Mouse (Mus musculus): ENCODE measurements around the gene Atp6v0a2. TPM values are rescaled to one million over a fixed set of nuclear protein-coding genes. Genes with fewer than 3 reads are reported as not detected.
"Not testable (repeated sequence)": the region's sequence is repeated elsewhere in the genome, so short reads cannot be mapped to it uniquely, and the experiment has no call there.

Atp6v0a2 gene
- polyA plus RNA-seq (2014; fragmentation: Nextera tagmentation; extraction: Ambion mirVana), result 40.3 and 42.5 TPM in 2 replicates

GRCm38 (mm10) chr5:124628448-124629363, at the start of gene Atp6v0a2:
Atp6v0a2 (plus strand) TSS chr5:124628576.
- peak; percentile 99 for DNase-seq (ENCODE audit: low spot score, missing footprints)
- Histone ChIP-seq H3K27ac (ENCODE audit: low read depth, low read length) (peak within 1 kb of the TSS; percentile 55; the same call in 1 of the 2 replicates), H3K4me1 (ENCODE audit: control insufficient read depth, insufficient read depth, low read length) (peaks cover 14% of the 10 kb centered on the region), H3K9me3 (ENCODE audit: control insufficient read depth, low read length) (no peaks in the 10 kb centered on the region), H3K4me2 (peak within 1 kb of the TSS; percentile 95), H3K9ac (ENCODE audit: low read length) (peak within 1 kb of the TSS; percentile 91), H3K36me3 (ENCODE audit: control insufficient read depth, insufficient read depth, low read length) (peaks cover 3% of the 10 kb centered on the region), H3K4me3 (ENCODE audit: low read depth, low read length) (peak within 1 kb of the TSS; percentile 99), H3K27me3 (ENCODE audit: control insufficient read depth, insufficient read depth, low read length) (no peaks in the 10 kb centered on the region)
- peak; percentile 96 for ATAC-seq (ENCODE audit: low FRiP score)
- WGBS, result under 1% methylated on average over 52 of the region's 58 CpGs

GRCm38 (mm10) chr5:124578633-124579317, 49.6 kb upstream of the Atp6v0a2 start, which contains the start of the genes Eif2b1 and Gtf2h3:
Eif2b1 (minus strand) TSS chr5:124579131.
Gtf2h3 (plus strand) TSS chr5:124579140.
- Histone ChIP-seq H3K27me3 (ENCODE audit: control insufficient read depth, insufficient read depth, low read length) (no peaks in the 10 kb centered on the region), H3K9me3 (ENCODE audit: control insufficient read depth, low read length) (no peaks in the 10 kb centered on the region), H3K4me2 (peak within 1 kb of the TSS; percentile 87), H3K36me3 (ENCODE audit: control insufficient read depth, insufficient read depth, low read length) (peaks cover 4% of the 10 kb centered on the region; the same call in 1 of the 2 replicates), H3K4me3 (ENCODE audit: low read depth, low read length) (peak within 1 kb of the TSS; percentile 48), H3K27ac (ENCODE audit: low read depth, low read length) (no peak within 1 kb of the TSS), H3K4me1 (ENCODE audit: control insufficient read depth, insufficient read depth, low read length) (peaks cover 15% of the 10 kb centered on the region), H3K9ac (ENCODE audit: low read length) (peak within 1 kb of the TSS; percentile 65)
- 1% methylated on average over 51 of the region's 51 CpGs for WGBS
- ATAC-seq (ENCODE audit: low FRiP score) (peak; percentile 94), DNase-seq (ENCODE audit: low spot score, missing footprints) (peak; percentile 100)

DNA sequence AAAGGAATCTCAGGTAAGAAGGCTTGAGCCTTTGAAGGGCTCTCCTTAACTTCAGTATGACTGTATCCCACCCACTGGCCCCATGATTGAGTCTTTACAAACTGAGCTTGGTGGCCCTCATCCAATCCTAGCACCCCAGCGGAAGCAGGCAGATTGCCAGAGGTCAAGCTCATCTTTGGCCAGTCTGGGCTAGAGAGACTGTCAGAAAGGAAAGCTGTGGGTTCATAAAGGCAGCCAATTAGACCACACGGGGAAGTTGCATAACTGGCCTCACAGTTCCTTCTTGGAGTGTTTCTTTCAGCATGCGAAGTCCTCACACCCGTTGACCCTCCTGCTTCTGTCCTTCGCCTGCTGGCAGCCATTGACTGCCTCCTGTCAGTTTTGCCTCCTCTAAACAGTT, 45.9 kb upstream of the Atp6v0a2 start:
- Histone ChIP-seq H3K4me3 (ENCODE audit: low read depth, low read length) (no peak overlapping the region), H3K36me3 (ENCODE audit: control insufficient read depth, insufficient read depth, low read length) (peaks cover 16% of the 10 kb centered on the region), H3K4me1 (ENCODE audit: control insufficient read depth, insufficient read depth, low read length) (peaks cover 15% of the 10 kb centered on the region), H3K9ac (ENCODE audit: low read length) (no peak overlapping the region), H3K27me3 (ENCODE audit: control insufficient read depth, insufficient read depth, low read length) (no peaks in the 10 kb centered on the region), H3K9me3 (ENCODE audit: control insufficient read depth, low read length) (no peaks in the 10 kb centered on the region), H3K4me2 (no peak overlapping the region), H3K27ac (ENCODE audit: low read depth, low read length) (no peak overlapping the region)
- ATAC-seq (ENCODE audit: low FRiP score) (no peak), DNase-seq (ENCODE audit: low spot score, missing footprints) (no peak)
- WGBS, result 91% methylated on average over 5 of the region's 5 CpGs

GRCm38 (mm10) chr5:124592768-124593167, 35.6 kb upstream of the Atp6v0a2 start:
- no peak overlapping the region for H3K27ac ChIP-seq (ENCODE audit: low read depth, low read length)
- no peak overlapping the region for H3K4me2 ChIP-seq
- no peak overlapping the region for H3K9ac ChIP-seq (ENCODE audit: low read length)
- 98% methylated on average over 3 of the region's 3 CpGs for WGBS
- H3K4me3 ChIP-seq (ENCODE audit: low read depth, low read length), result no peak overlapping the region
- DNase-seq (ENCODE audit: low spot score, missing footprints), result no peak
- peaks cover 9% of the 10 kb centered on the region; the same call in 1 of the 2 replicates for H3K36me3 ChIP-seq (ENCODE audit: control insufficient read depth, insufficient read depth, low read length)
- H3K9me3 ChIP-seq (ENCODE audit: control insufficient read depth, low read length), result no peaks in the 10 kb centered on the region
- no peaks in the 10 kb centered on the region for H3K4me1 ChIP-seq (ENCODE audit: control insufficient read depth, insufficient read depth, low read length)
- no peaks in the 10 kb centered on the region for H3K27me3 ChIP-seq (ENCODE audit: control insufficient read depth, insufficient read depth, low read length)
- no peak for ATAC-seq (ENCODE audit: low FRiP score)

- 6% methylated on average over 30 of the region's 30 CpGs for WGBS
- Histone ChIP-seq H3K4me1 (ENCODE audit: control insufficient read depth, insufficient read depth, low read length) (peaks cover 6% of the 10 kb centered on the region), H3K27me3 (ENCODE audit: control insufficient read depth, insufficient read depth, low read length) (no peaks in the 10 kb centered on the region), H3K36me3 (ENCODE audit: control insufficient read depth, insufficient read depth, low read length) (peaks cover 2% of the 10 kb centered on the region; the same call in 1 of the 2 replicates), H3K9ac (ENCODE audit: low read length) (peak overlapping the region; percentile 81), H3K27ac (ENCODE audit: low read depth, low read length) (no peak overlapping the region), H3K4me3 (ENCODE audit: low read depth, low read length) (peak overlapping the region; percentile 88), H3K4me2 (peak overlapping the region; percentile 76), H3K9me3 (ENCODE audit: control insufficient read depth, low read length) (no peaks in the 10 kb centered on the region)
- ATAC-seq (ENCODE audit: low FRiP score) (peak; percentile 100), DNase-seq (ENCODE audit: low spot score, missing footprints) (peak; percentile 98)
These were observed 29.9 kb upstream of the Atp6v0a2 start for GRCm38 (mm10) chr5:124598224-124599174.

DNA sequence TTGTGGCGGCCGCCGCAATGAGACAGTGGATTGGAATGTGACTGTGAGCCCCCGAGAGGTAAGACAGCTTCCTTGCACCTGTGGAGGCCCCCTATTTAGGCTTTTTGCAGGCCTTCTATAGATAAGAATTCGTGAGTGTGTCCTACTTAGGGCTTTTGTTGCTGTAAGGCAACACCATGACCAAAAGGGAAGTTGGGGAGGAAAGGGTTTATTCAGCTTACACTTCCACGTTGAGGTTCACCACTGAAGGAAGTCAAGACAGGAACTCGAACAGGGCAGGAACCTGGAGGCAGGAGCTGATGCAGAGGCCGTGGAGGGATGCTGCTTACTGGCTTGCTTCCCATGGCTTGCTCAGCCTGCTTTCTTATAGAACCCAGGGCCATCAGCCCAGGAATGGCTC, 28.6 kb upstream of the Atp6v0a2 start:
- WGBS, result 70% methylated on average over 8 of the region's 8 CpGs

GRCm38 (mm10) chr5:124602349-124602748, 26.0 kb upstream of the Atp6v0a2 start:
- no peak overlapping the region for H3K27ac ChIP-seq (ENCODE audit: low read depth, low read length)
- DNase-seq (ENCODE audit: low spot score, missing footprints), result peak; percentile 95
- no peak for ATAC-seq (ENCODE audit: low FRiP score)
- no peaks in the 10 kb centered on the region for H3K36me3 ChIP-seq (ENCODE audit: control insufficient read depth, insufficient read depth, low read length)
- H3K4me3 ChIP-seq (ENCODE audit: low read depth, low read length), result no peak overlapping the region
- WGBS, result 80% methylated on average over 5 of the region's 5 CpGs
- H3K9me3 ChIP-seq (ENCODE audit: control insufficient read depth, low read length), result no peaks in the 10 kb centered on the region
- H3K9ac ChIP-seq (ENCODE audit: low read length), result no peak overlapping the region
- H3K4me2 ChIP-seq, result no peak overlapping the region
- H3K27me3 ChIP-seq (ENCODE audit: control insufficient read depth, insufficient read depth, low read length), result no peaks in the 10 kb centered on the region
- peaks cover 6% of the 10 kb centered on the region for H3K4me1 ChIP-seq (ENCODE audit: control insufficient read depth, insufficient read depth, low read length)

More for the DNA sequence above, 28.6 kb upstream of the Atp6v0a2 start:
- not testable (repeated sequence) for H3K9ac ChIP-seq (ENCODE audit: low read length); H3K27ac ChIP-seq (ENCODE audit: low read depth, low read length); H3K27me3 ChIP-seq (ENCODE audit: control insufficient read depth, insufficient read depth, low read length); H3K4me1 ChIP-seq (ENCODE audit: control insufficient read depth, insufficient read depth, low read length); H3K4me3 ChIP-seq (ENCODE audit: low read depth, low read length); DNase-seq (ENCODE audit: low spot score, missing footprints); ATAC-seq (ENCODE audit: low FRiP score); H3K9me3 ChIP-seq (ENCODE audit: control insufficient read depth, low read length); H3K4me2 ChIP-seq; H3K36me3 ChIP-seq (ENCODE audit: control insufficient read depth, insufficient read depth, low read length)

DNA sequence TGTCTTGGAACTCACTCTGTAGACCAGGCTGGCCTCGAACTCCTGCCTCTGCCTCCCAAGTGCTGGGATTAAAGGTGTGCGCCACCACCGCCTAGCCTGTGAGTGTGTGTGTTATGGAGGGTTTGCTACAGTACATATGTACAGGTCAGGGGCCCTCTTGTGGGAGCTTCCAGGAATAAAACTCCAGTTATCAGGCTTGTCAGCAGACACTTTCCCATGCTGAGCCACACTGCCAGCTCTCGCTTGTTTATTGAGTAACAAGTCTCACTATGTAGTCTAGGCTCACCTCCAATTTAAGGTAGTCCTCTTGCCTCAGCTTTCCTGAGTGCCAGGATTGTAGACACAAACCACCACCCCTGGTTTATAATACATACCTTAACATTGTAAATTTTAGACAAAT, 24.1 kb upstream of the Atp6v0a2 start:
- H3K9ac ChIP-seq (ENCODE audit: low read length), result no peak overlapping the region
- WGBS, result 94% methylated on average over 4 of the region's 4 CpGs

More for the DNA sequence above, 24.1 kb upstream of the Atp6v0a2 start:
- DNase-seq (ENCODE audit: low spot score, missing footprints) (no peak), ATAC-seq (ENCODE audit: low FRiP score) (no peak)
- no peak overlapping the region for H3K4me3 ChIP-seq (ENCODE audit: low read depth, low read length)
- no peak overlapping the region for H3K4me2 ChIP-seq
- H3K27ac ChIP-seq (ENCODE audit: low read depth, low read length), result no peak overlapping the region
- H3K9me3 ChIP-seq (ENCODE audit: control insufficient read depth, low read length), result no peaks in the 10 kb centered on the region
- H3K4me1 ChIP-seq (ENCODE audit: control insufficient read depth, insufficient read depth, low read length), result peaks cover 3% of the 10 kb centered on the region
- no peaks in the 10 kb centered on the region for H3K27me3 ChIP-seq (ENCODE audit: control insufficient read depth, insufficient read depth, low read length)
- H3K36me3 ChIP-seq (ENCODE audit: control insufficient read depth, insufficient read depth, low read length), result no peaks in the 10 kb centered on the region

Data from midbrain, embryonic 11.5 days (tissue).